In genomic region chr1:155232385-155232784, GRCm38 (mm10) we compare ENCODE assay signal across 8 mouse cellular contexts. TPM values are rescaled to one million over a fixed set of nuclear protein-coding genes. Genes with fewer than 3 reads are reported as not detected.
DNase-seq lines count a peak whose midpoint lies in the region; ATAC-seq lines count a peak whose summit lies in the region.
"Had no signal": no experiment of that assay in that cellular context is flagged by ENCODE, and none has a peak within 500 bp of the region (broad histone marks: within the 10 kb centered on the region; RNA-seq: fewer than 3 reads in every experiment).

No protein-coding gene starts in this region.

- peak overlapping the region; percentile 94 for H3K27ac ChIP-seq in forebrain, embryonic 12.5 days
- peak overlapping the region; percentile 83 for H3K27ac ChIP-seq in kidney, embryonic 15.5 days
- peak overlapping the region; percentile 93 for H3K27ac ChIP-seq in neural tube, embryonic 13.5 days (replicated peaks)

- no peaks in the 10 kb centered on the region for H3K36me3 ChIP-seq in forebrain, embryonic 12.5 days (replicated peaks)
- peaks cover 4% of the 10 kb centered on the region; the same call in 1 of the 2 replicates for H3K36me3 ChIP-seq in kidney, embryonic 15.5 days
- H3K36me3 ChIP-seq in neural tube, embryonic 13.5 days, result no peaks in the 10 kb centered on the region

- peak overlapping the region; percentile 7; the same call in 1 of the 2 replicates for H3K9ac ChIP-seq in forebrain, embryonic 12.5 days
- H3K9ac ChIP-seq in kidney, embryonic 15.5 days, result no peak overlapping the region
- H3K9ac ChIP-seq in neural tube, embryonic 13.5 days, result no peak overlapping the region

- no peaks in the 10 kb centered on the region for H3K9me3 ChIP-seq in forebrain, embryonic 12.5 days
- no peaks in the 10 kb centered on the region for H3K9me3 ChIP-seq in kidney, embryonic 15.5 days (replicated peaks)
- H3K9me3 ChIP-seq in neural tube, embryonic 13.5 days, result no peaks in the 10 kb centered on the region

- H3K4me3 ChIP-seq in forebrain, embryonic 12.5 days (replicated peaks), result no peak overlapping the region
- no peak overlapping the region for H3K4me3 ChIP-seq in kidney, embryonic 15.5 days (replicated peaks)
- no peak overlapping the region for H3K4me3 ChIP-seq in neural tube, embryonic 13.5 days

- no peak overlapping the region for H3K4me2 ChIP-seq in forebrain, embryonic 12.5 days
- no peak overlapping the region for H3K4me2 ChIP-seq in kidney, embryonic 15.5 days
- H3K4me2 ChIP-seq in neural tube, embryonic 13.5 days, result no peak overlapping the region

- DNase-seq in kidney, adult 18-20 months, result peak; percentile 52
- DNase-seq in kidney, postnatal 14 days, result no peak
- DNase-seq in ovary, adult 18-20 months (ENCODE audit: low spot score), result no peak
- no peak for DNase-seq in urinary bladder, postnatal 25 days (ENCODE audit: low spot score)
- DNase-seq: thymus, postnatal 36 days had no signal

- ATAC-seq in forebrain, embryonic 12.5 days (ENCODE audit: low FRiP score), result no peak
- ATAC-seq in kidney, embryonic 15.5 days (replicated peaks; ENCODE audit: low FRiP score), result no peak
- no peak for ATAC-seq in neural tube, embryonic 13.5 days (ENCODE audit: low read depth)

- no peaks in the 10 kb centered on the region for H3K27me3 ChIP-seq in forebrain, embryonic 12.5 days
- H3K27me3 ChIP-seq in kidney, embryonic 15.5 days, result no peaks in the 10 kb centered on the region
- no peaks in the 10 kb centered on the region for H3K27me3 ChIP-seq in neural tube, embryonic 13.5 days

- WGBS in forebrain, embryonic 12.5 days, result 47% methylated on average over 12 of the region's 12 CpGs
- WGBS in kidney, embryonic 15.5 days, result 54% methylated on average over 12 of the region's 12 CpGs
- WGBS in neural tube, embryonic 13.5 days, result 77% methylated on average over 12 of the region's 12 CpGs

- H3K4me1 ChIP-seq in forebrain, embryonic 12.5 days, result peaks cover 88% of the 10 kb centered on the region
- peaks cover 76% of the 10 kb centered on the region for H3K4me1 ChIP-seq in kidney, embryonic 15.5 days
- peaks cover 96% of the 10 kb centered on the region for H3K4me1 ChIP-seq in neural tube, embryonic 13.5 days (replicated peaks)

RNA-seq across cellular contexts. Expression of gene BC034090, which starts 11.9 kb away (rescaled TPM):
- 2.9 and 4.5 TPM in 2 replicates for polyA plus RNA-seq in forebrain, embryonic 12.5 days (2016; fragmentation: Nextera tagmentation; extraction: Ambion mirVana)
- 7.0 and 7.2 TPM in 2 replicates for polyA plus RNA-seq in kidney, embryonic 15.5 days (2015; fragmentation: Nextera tagmentation; extraction: Ambion mirVana)
- polyA plus RNA-seq in neural tube, embryonic 13.5 days (2015; fragmentation: Nextera tagmentation; extraction: Ambion mirVana), result 3.5 and 6.4 TPM in 2 replicates
